Mouse (Mus musculus) bone marrow macrophage, adult 2 months (primary cell): ENCODE data around the gene BC049715. TPM values are rescaled to one million over a fixed set of nuclear protein-coding genes. Genes with fewer than 3 reads are reported as not detected.
"Not testable (repeated sequence)": the region's sequence is repeated elsewhere in the genome, so short reads cannot be mapped to it uniquely, and the experiment has no call there.

Source experiments
- H3K27ac ChIP-seq: 2 replicates; pipeline ENCODE4 v1.5.1; 2012; ENCODE audit warnings: low read depth, low read length; ENCODE audit not compliant: insufficient read depth
- H3K4me1 ChIP-seq: 2 replicates; pipeline ENCODE4 v1.6.1; 2012; ENCODE audit warnings: low read length; ENCODE audit not compliant: control insufficient read depth, insufficient read depth
- H3K4me3 ChIP-seq: 2 replicates; pipeline ENCODE4 v1.5.1; 2012; ENCODE audit warnings: mild to moderate bottlenecking, low read length, moderate library complexity; ENCODE audit not compliant: insufficient read depth
- CTCF ChIP-seq: IDR thresholded peaks from 2 replicates; pipeline ENCODE4 v1.5.1; 2012; ENCODE audit warnings: low read depth, mild to moderate bottlenecking, low read length, moderate library complexity
- POLR2A ChIP-seq: IDR thresholded peaks from 2 replicates; pipeline ENCODE4 v1.6.1; 2012; ENCODE audit warnings: mild to moderate bottlenecking, low read depth, low read length, borderline replicate concordance
- polyA plus RNA-seq: library from polyadenylated mRNA; stranded (reverse); fragments of >200 nt; gene quantifications from 2 replicates; pipeline ENCODE4 v1.2.4, GENCODE M21; 2012; ENCODE audit not compliant: missing spikeins, insufficient read depth, insufficient read length

BC049715 gene
- polyA plus RNA-seq, 1 experiment = 5.1 TPM

- H3K4me1 ChIP-seq = peaks cover 7% of the 10 kb centered on the region
- no peak for TF ChIP-seq POLR2A
- TF ChIP-seq CTCF = no peak
- H3K27ac ChIP-seq = no peak overlapping the region
- H3K4me3 ChIP-seq = no peak overlapping the region
These were observed 33.6 kb downstream of the BC049715 start for GRCm38 (mm10) chr6:136861020-136861419.

- TF ChIP-seq CTCF (no peak), POLR2A (no peak)
- Histone ChIP-seq H3K27ac (no peak overlapping the region), H3K4me1 (peaks cover 2% of the 10 kb centered on the region; the same call in 1 of the 2 replicates), H3K4me3 (no peak overlapping the region)
These were observed 37.9 kb downstream of the BC049715 start for GRCm38 (mm10) chr6:136865360-136865759.

GRCm38 (mm10) chr6:136866150-136866549 lies 38.7 kb downstream of the BC049715 start:
- Histone ChIP-seq H3K4me1 (peaks cover 1% of the 10 kb centered on the region; the same call in 1 of the 2 replicates), H3K4me3 (no peak overlapping the region), H3K27ac (no peak overlapping the region)
- no peak for TF ChIP-seq POLR2A
- TF ChIP-seq CTCF = no peak

- no peak overlapping the region for H3K27ac ChIP-seq
- TF ChIP-seq CTCF = no peak
- TF ChIP-seq POLR2A = no peak
- no peak overlapping the region for H3K4me3 ChIP-seq
- no peaks in the 10 kb centered on the region for H3K4me1 ChIP-seq
These were observed 41.5 kb downstream of the BC049715 start for GRCm38 (mm10) chr6:136868921-136869320.

- Histone ChIP-seq H3K4me3 (no peak overlapping the region), H3K4me1 (0 out of 2 replicates have a peak, but pooled peaks cover 2% of the 10 kb centered on the region), H3K27ac (no peak overlapping the region)
- TF ChIP-seq CTCF = no peak
- no peak for TF ChIP-seq POLR2A
These were observed 47.2 kb downstream of the BC049715 start for GRCm38 (mm10) chr6:136874599-136874998.

GRCm38 (mm10) chr6:136875670-136876069 lies 48.2 kb downstream of the BC049715 start, which contains the start of gene Mgp:
Gene Mgp (minus strand): TSS chr6:136875823.
- Histone ChIP-seq H3K4me1 (0 out of 2 replicates have a peak, but pooled peaks cover 2% of the 10 kb centered on the region), H3K27ac (no peak within 1 kb of the TSS), H3K4me3 (no peak within 1 kb of the TSS)
- TF ChIP-seq CTCF (no peak), POLR2A (no peak)

- Histone ChIP-seq H3K4me1 (no peaks in the 10 kb centered on the region), H3K4me3 (no peak overlapping the region), H3K27ac (no peak overlapping the region)
- TF ChIP-seq POLR2A = no peak
- no peak for TF ChIP-seq CTCF
These were observed 54.3 kb downstream of the BC049715 start for GRCm38 (mm10) chr6:136881678-136882077.

GRCm38 (mm10) chr6:136883431-136883915 lies 56.0 kb downstream of the BC049715 start:
- H3K4me1 ChIP-seq = no peaks in the 10 kb centered on the region
- H3K4me3 ChIP-seq = no peak overlapping the region
- TF ChIP-seq CTCF (no peak), POLR2A (no peak)
- no peak overlapping the region for H3K27ac ChIP-seq

GRCm38 (mm10) chr6:136883961-136884360 lies 56.5 kb downstream of the BC049715 start:
- TF ChIP-seq POLR2A (no peak), CTCF (no peak)
- H3K4me1 ChIP-seq = no peaks in the 10 kb centered on the region
- H3K4me3 ChIP-seq = no peak overlapping the region
- no peak overlapping the region for H3K27ac ChIP-seq

- not testable (repeated sequence) for H3K27ac ChIP-seq, H3K4me3 ChIP-seq, H3K4me1 ChIP-seq
These were observed 57.3 kb downstream of the BC049715 start for GRCm38 (mm10) chr6:136884766-136885165.

- Histone ChIP-seq H3K27ac (no peak overlapping the region), H3K4me1 (peaks cover 7% of the 10 kb centered on the region), H3K4me3 (no peak overlapping the region)
- no peak for TF ChIP-seq CTCF
These were observed 60.4 kb downstream of the BC049715 start for GRCm38 (mm10) chr6:136887854-136888253.
